Mouse (Mus musculus): ENCODE results near the gene Prlhr.
A peak's percentile ranks its signal among the peaks of the same experiment; 100 is the strongest.

The Prlhr gene

GRCm38 (mm10) chr19:60417611-60418010, 50.5 kb downstream of the Prlhr start:
- DNase-seq = peak; percentile 43 to 47
